Mouse (Mus musculus) G1E (cell line): ENCODE data around the gene Eaf1. TPM values are rescaled to one million over a fixed set of nuclear protein-coding genes. Genes with fewer than 3 reads are reported as not detected.
A peak's percentile ranks its signal among the peaks of the same experiment; 100 is the strongest.
"Not testable (repeated sequence)": the region's sequence is repeated elsewhere in the genome, so short reads cannot be mapped to it uniquely, and the experiment has no call there.

Experiments used
- ATAC-seq: 2 replicates; pipeline ENCODE4 v1.8.0; 2016; ENCODE audit warnings: mild to moderate bottlenecking; ENCODE audit not compliant: insufficient number of reproducible peaks, poor library complexity, low FRiP score, severe bottlenecking; ENCODE audit errors: extremely low read depth
- DNase-seq: peaks from one replicate; pipeline ENCODE4 v3.0.0; 2012; ENCODE audit warnings: low spot score
- H3K27me3 ChIP-seq: 2 replicates; pipeline ENCODE4 v1.6.1; 2012; ENCODE audit warnings: mild to moderate bottlenecking, low read length, inconsistent platforms; ENCODE audit not compliant: insufficient read depth
- H3K36me3 ChIP-seq: replicated peaks from 2 replicates; pipeline ENCODE3; 2012; ENCODE audit warnings: mild to moderate bottlenecking, inconsistent platforms
- H3K4me1 ChIP-seq: 2 replicates; pipeline ENCODE4 v1.6.1; 2012; ENCODE audit warnings: low read depth, low read length, inconsistent platforms, mixed read lengths; ENCODE audit not compliant: insufficient read depth
- H3K4me3 ChIP-seq: 2 replicates; pipeline ENCODE4 v1.5.1; 2012; ENCODE audit warnings: low read depth, mild to moderate bottlenecking, inconsistent platforms, low read length, moderate library complexity, mixed read lengths
- H3K9me3 ChIP-seq: replicated peaks from 2 replicates; pipeline ENCODE4 v1.6.1; 2012; ENCODE audit warnings: inconsistent platforms
- CTCF ChIP-seq: IDR thresholded peaks from 2 replicates; pipeline ENCODE4 v1.5.1; 2012; ENCODE audit warnings: low read depth, low read length, inconsistent platforms, mixed read lengths
- GATA1 ChIP-seq: IDR thresholded peaks from 2 replicates; pipeline ENCODE4 v1.6.1; 2012; ENCODE audit warnings: borderline replicate concordance, low read length, inconsistent platforms, mixed read lengths
- GATA2 ChIP-seq: IDR thresholded peaks from 2 replicates; pipeline ENCODE4 v1.6.1; 2012; ENCODE audit warnings: low read depth, low read length, inconsistent platforms, borderline replicate concordance
- POLR2AphosphoS5 ChIP-seq: IDR thresholded peaks from 2 replicates; pipeline ENCODE4 v1.6.1; 2012; ENCODE audit warnings: low read depth, low read length, inconsistent platforms; ENCODE audit not compliant: insufficient replicate concordance
- TAL1 ChIP-seq: conservative IDR thresholded peaks from 2 replicates; pipeline ENCODE4 v1.6.1; 2012; ENCODE audit warnings: low read depth, low read length, inconsistent platforms, mixed read lengths
- polyA plus RNA-seq: library from polyadenylated mRNA; stranded (reverse); fragments of >175 nt; gene quantifications from 2 replicates; pipeline ENCODE4 v1.2.3, GENCODE M21; 2012
- total RNA-seq, 2 experiments: library from RNA; stranded (forward) in 1 of 2; stranded (reverse) in 1 of 2; fragments of 200-1000 nt in 1 of 2; fragments of >200 nt in 1 of 2; fragmentation: Nextera tagmentation in 1 of 2; gene quantifications; 2 replicates each; pipeline ENCODE4 v1.2.3; 2014 to 2017

The Eaf1 gene
- total RNA-seq (2014; fragmentation: Nextera tagmentation) (32.8 and 44.3 TPM in 2 replicates), total RNA-seq (2017) (42.3 and 49.0 TPM in 2 replicates), polyA plus RNA-seq (182 and 228 TPM in 2 replicates)

- ATAC-seq: no peak
- peak within 1 kb of the TSS; percentile 93 for H3K4me3 ChIP-seq
- peaks cover 63% of the 10 kb centered on the region for H3K36me3 ChIP-seq
- no peaks in the 10 kb centered on the region for H3K27me3 ChIP-seq
- peaks cover 51% of the 10 kb centered on the region for H3K4me1 ChIP-seq
- H3K9me3 ChIP-seq: no peaks in the 10 kb centered on the region
- DNase-seq: peak; percentile 13
- TF ChIP-seq POLR2AphosphoS5 (no peak), GATA1 (no peak), CTCF (no peak), TAL1 (no peak), GATA2 (no peak)
Observed at GRCm38 (mm10) chr14:31494349-31494974, at the start of gene Eaf1. TSS of gene Eaf1 (plus strand) at chr14:31494399.

DNA sequence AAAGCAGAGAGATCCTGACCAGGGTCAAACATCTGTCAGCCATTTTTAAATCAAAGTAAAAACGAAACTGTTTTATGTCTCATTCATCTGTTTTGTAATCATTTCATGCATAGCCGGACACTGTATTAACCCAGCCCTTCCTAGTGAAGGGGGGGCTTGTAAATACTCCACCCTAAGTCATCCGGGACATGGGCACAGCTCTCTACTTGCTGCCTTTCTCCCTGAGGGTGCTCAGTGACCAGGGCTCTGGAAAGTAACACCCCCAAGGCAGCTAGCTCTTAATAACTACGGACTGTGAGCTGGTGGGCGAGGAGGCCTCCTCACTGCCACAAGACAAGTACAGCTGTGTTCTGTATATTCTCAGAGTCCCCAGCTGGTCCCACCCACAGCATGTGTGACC, 45.2 kb upstream of the Eaf1 start:
- no peaks in the 10 kb centered on the region for H3K36me3 ChIP-seq
- H3K9me3 ChIP-seq: no peaks in the 10 kb centered on the region
- peaks cover 11% of the 10 kb centered on the region for H3K27me3 ChIP-seq
- H3K4me1 ChIP-seq: no peaks in the 10 kb centered on the region
- no peak overlapping the region for H3K4me3 ChIP-seq
- no peak for DNase-seq
- ATAC-seq: no peak
- TF ChIP-seq TAL1 (no peak), CTCF (no peak), POLR2AphosphoS5 (no peak), GATA2 (no peak), GATA1 (no peak)

DNA sequence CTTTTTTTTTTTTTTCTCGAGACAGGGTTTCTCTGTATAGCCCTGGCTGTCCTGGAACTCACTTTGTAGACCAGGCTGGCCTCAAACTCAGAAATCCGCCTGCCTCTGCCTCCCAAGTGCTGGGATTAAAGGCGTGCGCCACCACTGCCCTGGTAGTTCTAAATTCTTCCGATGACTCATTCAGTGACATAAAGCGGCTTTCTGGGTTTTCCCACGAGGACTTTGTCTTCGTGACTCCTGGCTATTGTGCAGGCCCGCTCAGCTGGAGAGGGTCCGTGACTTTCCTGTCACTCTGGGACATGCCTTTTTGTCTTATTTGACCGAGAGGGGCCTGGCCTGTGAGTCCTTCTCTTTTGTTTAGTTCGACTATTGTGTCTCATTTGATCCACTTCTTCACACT, 40.3 kb upstream of the Eaf1 start:
- not testable (repeated sequence) for H3K9me3 ChIP-seq, ATAC-seq, H3K4me3 ChIP-seq, H3K36me3 ChIP-seq, H3K4me1 ChIP-seq, DNase-seq
- peaks cover 25% of the 10 kb centered on the region for H3K27me3 ChIP-seq

DNA sequence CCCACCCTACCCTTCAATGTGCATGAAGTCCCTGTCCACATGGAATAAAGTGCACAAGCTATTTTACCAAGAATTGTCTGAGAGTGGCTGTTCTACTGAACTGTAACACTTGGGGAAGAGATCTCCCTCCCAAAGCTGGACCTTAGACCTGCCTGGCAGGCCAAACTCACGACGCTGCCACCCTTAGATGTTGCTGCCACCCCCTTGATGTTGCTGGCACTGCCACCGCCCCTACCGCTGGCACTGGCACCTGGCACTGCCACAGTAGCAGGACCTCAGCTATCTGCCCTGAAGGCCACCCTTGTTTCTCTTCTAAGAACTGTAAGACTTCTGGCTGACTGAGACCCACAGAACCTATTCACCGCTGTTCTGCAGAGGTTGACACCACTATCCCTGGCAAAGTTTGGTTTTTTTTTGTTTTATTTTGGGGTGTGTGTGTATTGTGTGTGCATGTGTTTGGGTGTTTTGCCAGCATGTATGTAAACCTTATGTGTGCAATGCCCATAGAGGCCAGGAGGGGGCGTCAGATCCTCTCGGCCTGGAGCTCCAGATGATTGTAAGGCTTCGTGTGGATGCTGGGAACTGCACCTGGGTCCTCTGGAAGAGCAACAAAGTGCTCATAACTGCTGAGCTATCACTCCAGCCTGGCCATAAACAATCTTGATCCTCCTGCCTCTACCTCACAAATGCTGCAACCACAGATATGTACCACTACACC, 39.2 kb upstream of the Eaf1 start:
- TF ChIP-seq CTCF (peak; percentile 31; the same call in 1 of the 2 replicates), TAL1 (no peak)
- ATAC-seq (no peak), DNase-seq (no peak)

DNA sequence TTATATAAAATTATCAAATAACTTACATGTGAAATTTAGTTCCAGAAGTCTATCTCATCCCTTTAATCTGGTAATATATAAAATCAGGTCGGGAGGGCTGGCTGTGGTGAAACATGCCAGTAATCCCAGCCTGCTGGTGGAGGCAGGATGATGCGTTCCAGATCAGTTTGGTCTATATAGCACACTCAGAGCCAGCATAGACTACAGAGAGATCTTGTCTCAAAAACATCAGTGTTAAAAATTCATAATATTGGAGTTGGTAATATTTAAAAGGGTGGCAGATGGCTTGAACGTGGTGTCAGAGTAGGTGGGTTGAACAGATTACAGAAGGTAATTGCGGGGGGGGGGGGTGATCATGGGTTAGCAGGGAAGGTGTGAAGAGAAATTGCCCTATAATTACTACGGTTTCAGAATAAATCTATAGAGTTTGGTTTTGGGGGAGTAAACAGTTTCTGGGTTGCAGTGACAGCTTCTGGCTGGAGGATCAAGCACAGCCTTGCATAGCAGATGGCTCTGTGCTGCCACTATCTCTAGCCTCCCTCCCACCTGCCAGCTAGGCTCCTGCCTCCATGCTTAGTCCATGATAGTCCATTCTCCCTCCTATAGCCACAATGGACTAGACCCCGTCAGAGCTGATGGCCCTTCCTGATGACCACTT, 38.0 kb upstream of the Eaf1 start:
- DNase-seq: no peak
- TF ChIP-seq GATA2 (no peak), POLR2AphosphoS5 (no peak), CTCF (no peak), GATA1 (no peak), TAL1 (no peak)
- Histone ChIP-seq H3K4me1 (peaks cover 3% of the 10 kb centered on the region), H3K36me3 (no peaks in the 10 kb centered on the region), H3K4me3 (no peak overlapping the region), H3K9me3 (no peaks in the 10 kb centered on the region), H3K27me3 (peaks cover 20% of the 10 kb centered on the region)
- no peak for ATAC-seq

More for the DNA sequence above, 39.2 kb upstream of the Eaf1 start:
- Histone ChIP-seq H3K36me3 (no peaks in the 10 kb centered on the region), H3K4me1 (peaks cover 3% of the 10 kb centered on the region), H3K9me3 (no peaks in the 10 kb centered on the region), H3K4me3 (no peak overlapping the region), H3K27me3 (peaks cover 25% of the 10 kb centered on the region)

DNA sequence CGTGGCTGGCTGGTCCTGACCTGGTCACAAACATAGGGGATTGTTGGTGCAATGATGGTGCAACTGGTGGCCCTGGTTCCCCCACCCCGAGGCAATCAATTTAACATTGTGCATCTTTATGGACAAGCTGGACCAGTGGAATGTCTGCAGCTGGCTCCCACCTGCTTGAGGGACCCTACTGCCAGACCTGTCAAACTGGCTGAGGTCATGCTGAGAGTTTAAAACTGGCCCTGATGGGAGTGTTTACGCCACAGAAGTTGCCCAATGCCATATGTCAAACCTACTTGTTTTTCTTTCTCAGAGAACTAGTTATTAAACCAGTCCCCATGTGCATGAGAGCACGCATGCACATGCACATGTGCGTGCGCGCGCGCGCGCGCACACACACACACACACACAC, 36.2 kb upstream of the Eaf1 start:
- H3K9me3 ChIP-seq: no peaks in the 10 kb centered on the region
- H3K27me3 ChIP-seq: peaks cover 21% of the 10 kb centered on the region
- H3K36me3 ChIP-seq: no peaks in the 10 kb centered on the region
- H3K4me3 ChIP-seq: no peak overlapping the region
- no peak for ATAC-seq
- no peak for DNase-seq
- peaks cover 3% of the 10 kb centered on the region for H3K4me1 ChIP-seq
- TF ChIP-seq GATA1 (no peak), TAL1 (no peak), GATA2 (no peak), POLR2AphosphoS5 (no peak), CTCF (no peak)

- H3K4me3 ChIP-seq, H3K36me3 ChIP-seq, H3K9me3 ChIP-seq, H3K4me1 ChIP-seq, DNase-seq, ATAC-seq: not testable (repeated sequence)
- peaks cover 28% of the 10 kb centered on the region for H3K27me3 ChIP-seq
Observed at GRCm38 (mm10) chr14:31462226-31462625, 32.0 kb upstream of the Eaf1 start.
